Mouse (Mus musculus) embryonic facial prominence, embryonic 14.5 days (tissue): ENCODE measurements at regions not wholly inside any gene's neighbourhood (a gene's known extent, or its start where the extent isn't known, plus 50 kb on each side); places are given as distances from the start of the nearest gene placed in this dataset.

Source experiments
- ATAC-seq: fragments of 200-750 bp; cut with Nextera tagmentation; 2 replicates; pipeline ENCODE4 v1.8.0; 2017; ENCODE audit warnings: low read depth, moderate number of reproducible peaks, moderate TSS enrichment
- DNase-seq: peaks from one replicate; pipeline ENCODE4 v3.0.0-alpha.2; 2015; ENCODE audit warnings: low spot score
- H3K27ac ChIP-seq: fragments of 300-500 bp; sonication (generic); replicated peaks from 2 replicates; pipeline ENCODE4 v1.5.1; 2014; ENCODE audit warnings: low read depth, mild to moderate bottlenecking, low read length, moderate library complexity
- H3K27me3 ChIP-seq: fragments of 300-500 bp; sonication (generic); replicated peaks from 2 replicates; pipeline ENCODE4 v1.6.1; 2014; ENCODE audit warnings: low read length; ENCODE audit not compliant: control insufficient read depth, insufficient read depth
- H3K36me3 ChIP-seq: fragments of 300-500 bp; sonication (generic); 2 replicates; pipeline ENCODE4 v1.6.1; 2014; ENCODE audit warnings: low read length, mixed read lengths; ENCODE audit not compliant: control insufficient read depth, insufficient read depth
- H3K4me1 ChIP-seq: fragments of 300-500 bp; sonication (generic); 2 replicates; pipeline ENCODE4 v1.6.1; 2014; ENCODE audit warnings: antibody characterized with exemption, low read length; ENCODE audit not compliant: control insufficient read depth, insufficient read depth
- H3K4me2 ChIP-seq: fragments of 300-500 bp; sonication (generic); 2 replicates; pipeline ENCODE4 v1.6.1; 2014; ENCODE audit warnings: low read depth, mild to moderate bottlenecking, low read length, moderate library complexity, mixed read lengths
- H3K4me3 ChIP-seq: fragments of 300-500 bp; sonication (generic); 2 replicates; pipeline ENCODE4 v1.5.1; 2014; ENCODE audit warnings: low read depth, mild to moderate bottlenecking, low read length
- H3K9ac ChIP-seq: fragments of 300-500 bp; sonication (generic); 2 replicates; pipeline ENCODE4 v1.6.1; 2014; ENCODE audit warnings: low read depth, mild to moderate bottlenecking, low read length, moderate library complexity, mixed read lengths
- H3K9me3 ChIP-seq: fragments of 300-500 bp; sonication (generic); 2 replicates; pipeline ENCODE4 v1.6.1; 2016; ENCODE audit warnings: low read length; ENCODE audit not compliant: control insufficient read depth
- WGBS: fragments of 180-500 bp; shearing (Covaris S2); extraction: QIAGEN DNeasy Blood & Tissue Kit; methylation state at CpG from one replicate; pipeline ENCODE4 v1.1.7; 2014; 5-methylcytosine and 5-hydroxymethylcytosine counted together

DNA sequence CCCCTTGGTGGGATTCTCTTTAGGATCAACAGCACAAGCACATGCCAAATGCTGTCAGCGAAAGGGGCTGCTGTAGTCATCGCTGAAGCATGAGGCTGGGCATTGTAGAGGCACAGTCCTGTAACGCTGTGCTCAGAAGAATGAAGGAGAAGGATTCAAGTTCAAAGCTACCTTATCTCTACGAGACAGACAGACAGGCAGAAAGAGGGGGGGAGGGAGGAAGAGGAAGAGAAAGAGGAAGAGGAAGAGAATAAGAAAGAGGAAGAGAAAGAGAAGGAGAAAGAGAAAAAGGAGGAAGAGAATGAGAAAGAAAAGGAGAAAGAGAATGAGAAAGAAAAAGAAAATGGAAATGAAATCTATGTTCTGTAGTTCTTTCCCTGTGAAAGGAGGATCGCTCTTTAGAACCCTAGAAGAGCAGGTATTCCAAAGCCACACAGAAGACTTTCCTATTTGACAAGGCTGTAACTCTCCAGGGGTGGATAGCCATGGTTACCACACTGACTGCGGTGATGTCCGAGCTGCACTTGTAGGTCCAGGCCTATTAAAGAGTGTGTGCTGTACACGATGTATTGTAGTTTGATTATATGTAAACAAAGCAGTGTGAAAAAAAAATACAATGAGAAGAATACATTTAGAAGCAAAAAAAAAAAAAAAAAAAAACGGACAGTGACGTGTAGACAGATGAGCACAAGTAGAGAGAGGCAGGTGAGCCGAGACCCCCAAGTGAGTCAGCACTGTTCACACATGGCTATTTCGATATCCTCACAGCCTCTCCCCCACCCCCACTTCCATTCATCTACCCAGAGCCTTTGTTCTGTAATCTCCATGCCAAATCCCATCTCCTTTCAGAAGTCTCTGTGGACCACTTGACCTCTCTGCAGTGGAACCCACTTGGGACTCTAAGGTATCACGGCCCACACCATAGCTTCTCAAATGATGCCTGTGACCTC lies 165.2 kb downstream of the Chic2 start:
- no peaks in the 10 kb centered on the region for H3K36me3 ChIP-seq
- no peaks in the 10 kb centered on the region for H3K27me3 ChIP-seq
- WGBS = 69% methylated on average over 13 of the region's 13 CpGs

DNA sequence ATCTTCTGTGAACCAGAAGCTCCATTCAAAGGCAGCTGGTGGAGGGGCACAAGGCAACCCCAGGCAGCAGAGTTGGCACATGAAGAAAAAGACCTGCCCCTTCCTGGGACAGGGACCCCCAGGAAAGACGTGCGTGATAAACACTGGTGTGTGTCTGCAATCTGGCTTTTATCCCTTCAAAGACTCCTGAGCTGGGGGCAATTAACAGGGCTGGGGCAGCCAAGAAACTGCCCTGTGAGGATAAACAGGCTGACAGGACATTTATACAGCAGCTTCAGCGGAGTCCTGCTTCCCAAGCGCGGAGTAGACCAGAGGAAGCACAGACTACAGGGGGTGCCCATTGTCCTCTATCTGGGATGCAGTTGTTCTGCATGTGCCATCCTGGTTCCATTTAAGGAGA lies 167.0 kb downstream of the Chic2 start:
- ATAC-seq = no peak
- DNase-seq = no peak
- H3K4me1 ChIP-seq = peaks cover 27% of the 10 kb centered on the region
- no peak overlapping the region for H3K4me2 ChIP-seq
- no peaks in the 10 kb centered on the region for H3K36me3 ChIP-seq
- no peaks in the 10 kb centered on the region for H3K9me3 ChIP-seq
- H3K9ac ChIP-seq = no peak overlapping the region
- no peak overlapping the region; the same call in 1 of the 2 replicates for H3K27ac ChIP-seq
- 38% methylated on average over 5 of the region's 5 CpGs for WGBS
- no peak overlapping the region for H3K4me3 ChIP-seq
- H3K27me3 ChIP-seq = no peaks in the 10 kb centered on the region

More for the DNA sequence above, 165.2 kb downstream of the Chic2 start:
- Histone ChIP-seq H3K4me2 (no peak overlapping the region), H3K9me3 (no peaks in the 10 kb centered on the region), H3K4me3 (no peak overlapping the region), H3K9ac (no peak overlapping the region), H3K27ac (no peak overlapping the region), H3K4me1 (peaks cover 27% of the 10 kb centered on the region)
- DNase-seq (no peak), ATAC-seq (no peak)

DNA sequence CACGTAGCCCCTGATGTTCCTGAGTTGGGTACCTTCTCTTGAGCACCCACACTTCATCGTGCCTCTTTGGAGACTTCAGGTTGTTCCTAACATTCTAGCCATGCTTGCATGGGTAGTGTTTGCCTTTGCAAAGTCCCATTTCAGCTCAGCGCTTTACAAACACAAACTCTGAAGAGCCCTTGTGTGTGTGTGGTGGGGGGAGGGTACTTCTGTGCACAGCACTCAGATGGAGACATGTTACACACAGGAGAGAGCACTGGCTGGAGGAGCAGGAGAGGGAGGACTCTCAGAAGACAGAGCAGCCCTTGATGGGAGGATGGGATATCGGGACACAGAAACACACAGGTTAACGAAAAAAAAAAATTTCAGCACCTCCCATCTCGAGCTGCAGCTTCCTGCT lies 167.4 kb downstream of the Chic2 start:
- no peaks in the 10 kb centered on the region for H3K9me3 ChIP-seq
- no peak overlapping the region for H3K4me3 ChIP-seq
- peaks cover 27% of the 10 kb centered on the region for H3K4me1 ChIP-seq
- WGBS = 54% methylated on average over 6 of the region's 6 CpGs
- no peaks in the 10 kb centered on the region for H3K27me3 ChIP-seq
- no peak for ATAC-seq
- no peak overlapping the region; the same call in 1 of the 2 replicates for H3K27ac ChIP-seq
- DNase-seq = no peak
- no peak overlapping the region for H3K9ac ChIP-seq
- H3K4me2 ChIP-seq = no peak overlapping the region
- no peaks in the 10 kb centered on the region for H3K36me3 ChIP-seq

DNA sequence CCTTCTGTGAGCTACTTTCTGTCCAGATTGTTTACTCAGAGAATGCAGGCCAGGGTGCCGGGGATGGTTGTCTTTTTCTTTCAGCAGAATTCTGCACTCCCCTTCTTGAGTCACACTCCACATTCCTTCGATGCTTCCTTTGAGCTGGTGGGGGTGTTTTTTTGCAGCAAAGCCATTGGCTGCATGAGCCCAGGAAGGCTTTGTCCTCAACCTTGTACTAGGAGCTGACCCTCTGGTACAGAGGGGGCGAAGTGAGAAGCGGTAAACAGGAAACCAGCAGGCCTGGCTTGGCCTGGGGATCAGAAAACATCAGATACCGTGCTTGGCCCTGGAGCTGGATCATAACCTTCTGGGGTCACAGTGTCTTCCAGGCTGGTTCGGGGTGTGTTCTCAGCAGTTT lies 169.9 kb downstream of the Chic2 start:
- Histone ChIP-seq H3K4me3 (no peak overlapping the region), H3K27ac (no peak overlapping the region), H3K9ac (no peak overlapping the region), H3K4me1 (peaks cover 12% of the 10 kb centered on the region), H3K27me3 (no peaks in the 10 kb centered on the region), H3K4me2 (no peak overlapping the region), H3K9me3 (no peaks in the 10 kb centered on the region), H3K36me3 (no peaks in the 10 kb centered on the region)
- no peak for ATAC-seq
- no peak for DNase-seq
- WGBS = 29% methylated on average over 6 of the region's 6 CpGs

DNA sequence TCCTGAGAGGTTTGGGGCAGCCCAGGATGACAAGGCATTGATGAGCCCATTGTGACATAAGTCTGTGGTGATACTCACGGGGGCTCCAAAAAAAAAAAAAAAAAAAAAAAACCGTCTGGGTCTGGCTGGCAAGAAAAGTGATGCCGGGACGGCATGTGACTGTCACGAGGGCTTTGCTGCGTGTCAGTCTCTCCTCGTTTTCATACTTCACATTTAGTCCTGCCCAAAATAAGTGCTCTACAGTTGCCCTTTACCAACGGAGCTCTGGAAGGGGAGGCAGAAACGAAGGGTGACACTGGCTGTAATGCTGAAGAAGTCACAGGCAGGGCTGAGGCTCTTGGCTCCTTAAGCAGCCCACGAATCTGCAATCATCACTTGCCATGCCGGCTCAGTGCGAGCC lies 167.9 kb upstream of the Lnx1 start:
- Histone ChIP-seq H3K27me3 (no peaks in the 10 kb centered on the region), H3K4me1 (peaks cover 3% of the 10 kb centered on the region; the same call in 1 of the 2 replicates), H3K9ac (no peak overlapping the region), H3K36me3 (no peaks in the 10 kb centered on the region), H3K27ac (no peak overlapping the region), H3K9me3 (no peaks in the 10 kb centered on the region), H3K4me2 (no peak overlapping the region), H3K4me3 (no peak overlapping the region)
- WGBS = 76% methylated on average over 12 of the region's 12 CpGs
- ATAC-seq (no peak), DNase-seq (no peak)

DNA sequence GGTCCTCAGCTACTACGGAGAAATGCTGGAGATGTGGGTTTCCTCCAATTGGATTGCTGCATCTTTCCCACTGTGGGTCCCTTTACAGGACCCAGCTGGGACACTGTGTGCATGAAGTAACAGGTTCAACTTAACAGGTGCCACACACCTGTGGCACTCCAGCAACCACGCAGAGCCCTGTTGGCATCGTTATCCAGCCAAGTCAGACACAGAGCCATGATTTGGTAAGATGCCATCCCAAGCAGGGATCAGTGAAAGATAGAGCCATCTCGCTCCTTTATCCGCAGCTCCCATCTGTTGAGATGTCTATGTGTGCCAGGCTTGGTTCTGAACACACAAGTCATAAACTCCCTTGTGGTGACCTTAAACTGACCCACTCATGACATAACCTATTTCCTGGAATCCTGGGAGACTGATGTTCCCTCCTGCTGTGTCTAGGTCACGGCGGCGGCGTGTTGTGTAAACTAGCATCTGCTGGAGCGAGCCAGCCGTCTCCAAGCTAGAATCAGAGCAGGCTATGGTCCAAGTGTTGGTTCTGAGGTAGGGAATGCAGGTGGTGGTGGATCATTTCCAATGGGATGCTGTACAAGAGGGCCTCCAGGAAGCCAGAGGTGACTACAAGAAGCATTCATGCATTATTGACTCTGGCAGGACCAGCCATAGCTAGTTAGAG lies 164.5 kb upstream of the Lnx1 start:
- Histone ChIP-seq H3K4me1 (no peaks in the 10 kb centered on the region), H3K9ac (no peak overlapping the region), H3K27ac (no peak overlapping the region), H3K4me3 (no peak overlapping the region), H3K27me3 (no peaks in the 10 kb centered on the region), H3K4me2 (no peak overlapping the region), H3K36me3 (no peaks in the 10 kb centered on the region), H3K9me3 (no peaks in the 10 kb centered on the region)
- ATAC-seq (no peak), DNase-seq (no peak)
- 89% methylated on average over 11 of the region's 11 CpGs for WGBS

DNA sequence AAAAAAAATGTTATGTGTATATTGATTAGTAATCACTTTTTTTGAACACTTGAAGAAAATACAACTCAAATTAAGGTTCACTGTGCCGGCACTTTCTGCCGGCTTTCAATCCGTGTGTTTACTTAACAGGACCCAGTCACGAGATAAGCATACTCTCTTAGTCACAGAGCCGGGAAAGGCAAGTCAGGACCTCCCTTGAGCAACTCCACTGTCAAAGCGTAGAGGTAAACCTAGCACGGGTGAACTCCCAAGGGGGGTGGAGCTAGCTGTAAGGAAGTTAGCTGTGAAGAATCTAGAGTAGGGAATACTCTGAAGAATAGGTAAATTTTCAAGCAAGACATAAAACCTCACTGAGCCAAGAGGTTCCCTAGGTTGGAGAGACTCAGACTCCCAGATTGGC lies 164.0 kb upstream of the Lnx1 start:
- H3K9me3 ChIP-seq = no peaks in the 10 kb centered on the region
- H3K4me3 ChIP-seq = no peak overlapping the region
- H3K27me3 ChIP-seq = no peaks in the 10 kb centered on the region
- H3K4me1 ChIP-seq = no peaks in the 10 kb centered on the region
- no peak for ATAC-seq
- peak; percentile 60 for DNase-seq
- WGBS = 52% methylated on average over 7 of the region's 7 CpGs
- H3K36me3 ChIP-seq = no peaks in the 10 kb centered on the region
- no peak overlapping the region for H3K27ac ChIP-seq
- H3K9ac ChIP-seq = no peak overlapping the region
- no peak overlapping the region for H3K4me2 ChIP-seq

DNA sequence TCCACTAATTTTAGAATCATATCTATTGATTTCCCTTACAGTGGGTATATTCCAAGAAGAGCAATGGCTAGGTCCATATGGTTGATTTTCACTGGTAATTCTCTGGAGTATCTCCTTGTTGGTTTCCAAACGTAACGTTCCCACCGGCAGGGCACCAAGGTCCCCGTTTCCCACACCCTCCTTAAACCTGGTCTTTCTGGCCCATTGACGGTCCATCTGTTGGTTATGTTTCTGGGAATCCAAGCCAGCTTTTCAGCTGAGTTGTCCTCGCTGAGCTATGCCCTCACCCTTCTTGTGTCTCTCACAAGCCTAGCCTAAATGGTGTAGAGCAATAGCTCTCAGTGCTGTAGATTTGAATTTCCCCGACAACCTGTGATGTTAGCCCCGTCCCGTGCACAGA lies 162.7 kb upstream of the Lnx1 start:
- Histone ChIP-seq H3K36me3 (no peaks in the 10 kb centered on the region), H3K27me3 (no peaks in the 10 kb centered on the region), H3K4me1 (no peaks in the 10 kb centered on the region), H3K9ac (no peak overlapping the region), H3K9me3 (no peaks in the 10 kb centered on the region), H3K27ac (no peak overlapping the region), H3K4me2 (no peak overlapping the region), H3K4me3 (no peak overlapping the region)
- no peak for ATAC-seq
- WGBS = 88% methylated on average over 9 of the region's 9 CpGs
- DNase-seq = no peak
